Mouse (Mus musculus) ES-Bruce4 (cell line): ENCODE measurements around the gene Pitpna.

ENCODE experiments used
- CTCF ChIP-seq: IDR thresholded peaks from one replicate; pipeline ENCODE4 v1.8.1; 2011; ENCODE audit warnings: low read depth, low read length
- POLR2A ChIP-seq: IDR thresholded peaks from one replicate; pipeline ENCODE4 v1.8.1; 2011; ENCODE audit warnings: low read length; ENCODE audit not compliant: insufficient read depth

DNA sequence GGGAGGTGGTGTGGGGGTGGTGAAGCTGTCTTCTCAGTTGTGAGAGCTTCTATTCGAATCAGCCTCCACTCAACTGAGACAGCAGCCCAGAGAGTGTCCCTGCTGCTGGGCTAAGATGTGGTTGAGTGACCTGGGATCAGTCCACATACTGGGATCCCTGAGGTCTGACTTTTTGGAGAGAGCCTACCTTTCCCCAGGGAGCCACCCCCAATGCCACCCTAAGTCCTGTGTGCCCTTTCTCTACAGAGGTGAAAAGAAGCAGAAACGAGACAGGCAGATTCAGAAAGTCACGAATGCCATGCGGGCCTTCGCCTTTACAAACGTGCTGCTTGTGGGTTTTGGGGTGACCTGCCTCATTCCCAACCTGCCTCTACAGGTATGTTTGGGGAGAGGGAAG is 19.8 kb upstream of the Pitpna start:
- TF ChIP-seq CTCF (no peak), POLR2A (no peak)
